Mouse (Mus musculus) embryonic fibroblast, embryonic 13.5 days (primary cell): ENCODE measurements around the gene Arx.

Experiments
- CTCF ChIP-seq: IDR thresholded peaks from 2 replicates; pipeline ENCODE4 v1.5.1; 2011; ENCODE audit warnings: mild to moderate bottlenecking, control low read depth, low read length, moderate library complexity, borderline replicate concordance; ENCODE audit not compliant: insufficient read depth
- POLR2A ChIP-seq: IDR thresholded peaks from 2 replicates; pipeline ENCODE4 v1.6.1; 2011; ENCODE audit warnings: low read depth, mild to moderate bottlenecking, control low read depth, low read length, moderate library complexity

DNA sequence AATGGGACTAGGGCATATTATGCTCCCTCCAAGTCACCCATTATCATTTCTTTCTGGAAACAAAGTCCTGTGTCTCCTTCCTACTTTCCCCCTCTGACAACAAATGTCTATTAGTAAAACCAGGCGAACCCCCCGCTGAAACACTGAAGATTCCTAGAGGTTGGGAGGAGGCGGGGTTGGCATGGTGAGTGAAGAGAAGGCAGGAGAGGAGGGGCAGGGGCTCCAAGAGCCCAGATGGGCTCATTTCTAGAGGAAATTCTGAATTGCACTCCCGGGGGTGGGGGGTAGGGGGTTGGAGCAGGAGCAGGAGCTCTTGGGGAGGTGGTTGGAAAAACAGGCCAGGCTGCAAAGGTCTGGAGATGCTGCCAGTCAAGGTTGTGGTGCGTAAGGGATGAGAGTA is 9.6 kb downstream of the Arx start:
- TF ChIP-seq CTCF (no peak), POLR2A (no peak)
